Mouse (Mus musculus): ENCODE data around the gene Cd46.

Gene Cd46

GRCm38 (mm10) chr1:195092220-195092720, at the start of gene Cd46:
Gene Cd46 (minus strand): TSS chr1:195092249.
- DNase-seq (ENCODE audit: low spot score) = peak; percentile 68

DNA sequence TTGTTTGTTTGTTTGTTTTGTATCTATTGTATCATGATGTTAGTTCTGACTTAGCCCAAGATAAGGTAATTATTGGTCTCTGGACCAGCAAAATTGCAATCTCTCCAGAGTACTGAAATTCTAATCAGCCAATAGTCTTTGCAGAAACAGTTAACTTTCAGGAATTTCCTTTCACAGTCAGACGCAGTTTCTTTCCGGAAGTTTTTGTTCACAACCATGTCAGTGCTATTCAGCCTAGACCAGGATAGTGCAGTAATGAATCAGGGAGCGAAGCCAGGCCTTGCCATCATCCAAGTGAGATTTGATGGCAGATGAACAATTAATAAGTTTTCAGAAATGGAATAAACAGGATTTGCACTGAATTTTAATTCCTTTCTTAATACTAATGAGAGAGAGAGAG, 40.0 kb upstream of the Cd46 start:
- no peak for DNase-seq (ENCODE audit: low spot score)

GRCm38 (mm10) chr1:195131675-195132015, 39.6 kb upstream of the Cd46 start:
- DNase-seq (ENCODE audit: low spot score) = no peak

DNA sequence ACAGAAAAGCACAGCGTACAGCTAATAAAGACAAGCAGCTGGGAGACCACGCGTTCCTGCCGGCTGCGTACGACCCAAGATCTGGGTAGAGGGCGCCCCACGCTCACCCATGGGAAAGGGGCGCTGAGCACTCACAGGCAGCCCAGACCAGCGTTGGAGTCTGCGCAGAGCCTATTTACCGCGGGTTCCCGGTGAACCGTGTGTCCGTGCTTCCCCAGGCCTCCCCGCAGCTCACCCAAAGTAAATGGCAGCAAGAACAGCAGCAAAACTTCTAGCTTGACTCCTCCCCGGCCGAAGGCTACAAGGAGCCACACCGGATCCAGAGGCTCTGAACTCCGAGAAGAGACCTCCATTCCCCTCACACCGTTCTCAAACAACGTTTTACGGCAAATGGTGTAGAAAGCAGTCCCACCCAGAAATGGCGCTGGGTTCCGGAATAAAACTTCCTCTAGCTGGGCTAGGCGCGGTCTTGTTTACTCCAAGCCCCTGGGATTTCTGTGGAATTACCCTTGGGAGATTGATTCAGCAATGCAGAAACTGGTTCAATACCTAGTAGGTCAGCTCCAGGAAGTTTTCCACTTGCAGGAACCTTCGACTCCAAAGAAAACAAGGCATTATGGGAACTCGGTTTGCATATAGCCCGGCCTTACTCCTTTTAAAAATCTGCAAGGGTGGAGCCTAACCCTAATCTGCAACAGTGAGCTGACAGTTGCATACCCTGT, 39.1 kb upstream of the Cd46 start, which contains the start of gene Cr1l:
Gene Cr1l, minus strand, starts transcription at position 634 of the 722 bp plus-strand sequence.
- peak; percentile 92 for DNase-seq (ENCODE audit: low spot score)

DNA sequence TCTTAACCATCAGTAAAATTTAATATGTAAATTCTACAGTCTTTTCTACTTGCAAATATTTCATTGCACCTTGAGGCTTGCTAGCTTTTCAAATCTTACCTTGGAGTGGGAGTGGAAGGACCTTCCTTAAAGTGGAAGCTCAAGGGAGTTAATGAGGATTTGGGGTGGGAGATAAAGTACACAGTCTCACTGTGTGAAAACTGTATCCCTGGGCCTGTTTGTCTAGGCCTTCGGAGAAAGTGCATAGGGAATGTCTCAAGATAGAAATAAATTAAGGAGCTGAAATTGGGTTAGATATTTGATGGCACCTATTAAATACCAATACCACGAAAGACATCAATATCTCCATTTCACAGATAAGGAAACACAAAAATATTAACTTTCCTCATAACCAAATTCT, 38.4 kb upstream of the Cd46 start:
- no peak for DNase-seq (ENCODE audit: low spot score)

GRCm38 (mm10) chr1:195129867-195130266, 37.8 kb upstream of the Cd46 start:
- DNase-seq (ENCODE audit: low spot score) = no peak

DNA sequence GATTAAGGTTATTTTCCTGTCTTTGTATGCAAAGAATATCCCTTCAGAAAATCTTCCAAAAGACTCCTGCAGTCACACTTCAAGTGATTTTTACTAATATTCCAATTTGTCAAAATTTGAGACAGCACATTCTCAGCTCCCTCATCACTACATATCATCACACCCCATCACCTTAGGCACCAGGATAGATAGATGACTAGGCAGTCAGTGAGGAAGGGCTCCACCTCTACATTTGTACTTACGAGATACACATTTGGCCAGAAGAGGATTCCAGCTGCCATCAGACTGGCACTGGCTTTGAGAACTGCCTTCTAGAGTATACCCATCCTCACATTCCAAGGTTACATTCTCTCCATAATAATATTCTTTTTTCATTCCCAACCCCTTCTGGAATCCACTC, 22.4 kb upstream of the Cd46 start:
- no peak for DNase-seq (ENCODE audit: low spot score)

GRCm38 (mm10) chr1:195113621-195114020, 21.6 kb upstream of the Cd46 start:
- DNase-seq (ENCODE audit: low spot score) = no peak

DNA sequence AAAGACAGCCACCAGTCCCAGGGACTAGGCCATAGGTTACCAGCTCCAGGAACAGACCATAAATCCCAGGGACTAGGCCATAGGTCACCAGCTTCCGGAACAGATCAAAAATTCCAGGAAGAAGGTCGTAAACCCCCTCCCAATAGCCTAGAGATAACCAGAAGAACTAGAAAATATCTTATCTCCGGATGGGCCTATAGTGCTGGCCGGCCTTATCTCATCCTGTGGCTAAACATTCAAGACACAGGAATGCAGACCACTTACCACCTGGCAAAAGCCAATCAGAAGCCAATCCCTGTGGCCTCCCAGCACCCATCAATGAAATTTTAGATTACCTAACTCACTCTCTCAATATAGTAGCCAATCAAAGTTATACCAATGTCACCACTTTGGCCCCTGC, 8.6 kb upstream of the Cd46 start:
- DNase-seq (ENCODE audit: low spot score) = no peak

DNA sequence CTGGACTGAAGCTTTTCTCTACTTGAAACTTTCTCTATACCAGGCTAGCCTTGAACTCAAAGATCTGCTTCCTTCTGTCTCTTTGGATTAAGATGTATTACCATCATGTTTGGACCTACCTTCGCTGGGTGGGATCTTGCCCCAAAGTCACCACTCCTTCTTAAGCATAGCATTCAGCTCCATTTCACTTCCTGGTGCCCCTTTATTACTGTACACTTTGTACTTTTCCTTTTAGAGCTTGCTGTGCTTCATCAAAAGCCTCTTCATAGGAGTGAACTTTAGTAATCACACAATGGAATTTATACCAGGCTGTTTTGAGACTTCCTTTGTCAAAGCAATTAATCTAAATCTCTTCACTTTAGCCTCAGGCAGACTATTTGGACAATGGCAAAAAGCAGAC, 6.0 kb upstream of the Cd46 start:
- DNase-seq (ENCODE audit: low spot score) = no peak

DNA sequence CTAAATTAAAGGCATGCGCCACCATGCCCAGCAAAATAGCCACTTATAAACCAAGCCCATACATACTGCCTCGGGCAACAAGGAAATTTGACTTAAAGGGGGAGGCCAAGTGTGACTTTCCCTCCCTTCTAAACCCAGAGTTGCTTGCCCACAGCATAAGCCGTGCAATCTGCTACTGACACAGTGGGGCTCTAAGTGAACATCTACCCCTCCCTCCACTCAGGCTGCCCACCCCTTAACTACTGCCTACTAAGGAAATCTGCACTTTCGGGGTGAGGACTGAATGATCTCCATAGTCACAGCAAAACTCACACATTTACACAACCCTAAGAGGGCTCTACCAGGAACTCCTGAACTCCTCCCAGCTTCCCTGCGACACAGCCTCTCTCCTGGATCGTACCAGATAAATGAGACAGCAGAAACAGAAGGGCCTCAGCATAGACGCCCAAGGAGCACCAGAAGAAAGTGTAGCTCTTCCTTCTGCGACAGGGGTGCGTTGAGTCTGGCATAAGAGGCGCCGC, 290 bp downstream of the Cd46 start:
- DNase-seq (ENCODE audit: low spot score) = peak; percentile 3

- no peak for DNase-seq (ENCODE audit: low spot score)
Observed at GRCm38 (mm10) chr1:195082142-195082541, 9.9 kb downstream of the Cd46 start.

- peak; percentile 80 for DNase-seq (ENCODE audit: low spot score)
Observed at GRCm38 (mm10) chr1:195040437-195040836, 51.6 kb downstream of the Cd46 start.

DNA sequence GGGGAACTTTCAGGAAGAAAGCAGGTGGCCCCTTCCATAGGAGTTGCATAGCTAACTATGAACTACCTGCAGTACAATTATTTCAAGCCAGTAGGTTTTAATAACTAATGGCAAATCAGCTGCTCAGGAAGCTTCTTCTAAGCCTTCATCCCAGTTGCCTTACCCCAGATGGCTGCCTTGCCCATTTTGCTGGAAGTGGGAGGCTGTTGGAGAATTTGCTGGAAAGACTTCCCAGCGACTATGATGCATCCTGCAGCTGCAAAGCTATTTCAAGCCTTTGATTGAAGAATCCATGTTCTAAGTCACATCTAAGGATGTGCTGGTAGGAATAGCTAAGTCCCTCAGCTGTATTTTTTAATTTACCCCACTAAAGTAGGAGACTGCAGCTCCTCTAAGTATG, 53.7 kb downstream of the Cd46 start:
- DNase-seq (ENCODE audit: low spot score) = no peak

- DNase-seq (ENCODE audit: low spot score) = no peak
Observed at GRCm38 (mm10) chr1:195037985-195038384, 54.1 kb downstream of the Cd46 start.

DNA sequence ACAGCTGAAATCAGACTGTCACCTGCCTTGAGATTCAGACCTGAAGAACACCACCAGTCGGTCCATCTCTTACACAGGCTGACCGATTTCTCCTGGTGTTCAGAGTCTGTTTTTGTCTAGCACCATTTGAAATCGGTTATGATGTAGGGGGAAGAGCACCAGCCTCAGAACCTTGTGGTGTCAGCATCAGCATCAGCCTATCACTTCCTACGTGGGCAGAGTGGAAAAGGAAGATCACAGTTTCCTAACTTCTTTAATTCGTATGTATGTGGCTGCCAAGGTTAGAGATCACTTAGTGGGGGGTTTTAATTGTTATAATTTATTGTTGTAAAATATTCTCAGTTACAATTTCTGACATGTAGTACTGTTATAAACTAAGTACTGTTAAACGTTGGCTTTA, 54.6 kb downstream of the Cd46 start:
- DNase-seq (ENCODE audit: low spot score) = no peak

GRCm38 (mm10) chr1:195033941-195034340, 58.1 kb downstream of the Cd46 start:
- DNase-seq (ENCODE audit: low spot score) = no peak

GRCm38 (mm10) chr1:195032738-195033137, 59.3 kb downstream of the Cd46 start:
- no peak for DNase-seq (ENCODE audit: low spot score)

DNA sequence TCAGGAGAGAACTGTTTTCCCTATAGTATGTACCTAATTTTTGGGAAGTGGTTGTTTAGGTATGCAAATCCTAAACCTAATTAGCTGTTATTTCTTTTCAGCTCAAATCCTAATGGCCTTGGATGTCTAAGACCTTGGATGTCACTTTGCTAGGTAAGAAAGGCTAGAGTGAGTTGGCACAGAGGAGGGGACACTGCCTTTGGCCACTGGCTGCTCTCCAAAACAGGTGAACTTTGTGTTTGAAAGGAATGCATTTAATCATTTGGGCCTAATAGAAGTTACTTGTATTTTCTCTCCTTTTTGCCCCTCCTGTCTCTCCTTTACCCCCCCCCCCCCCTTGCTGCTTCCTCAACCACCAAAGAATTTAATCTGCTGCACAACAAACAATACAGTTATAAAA, 60.3 kb downstream of the Cd46 start:
- no peak for DNase-seq (ENCODE audit: low spot score)

GRCm38 (mm10) chr1:195027507-195027906, 64.5 kb downstream of the Cd46 start:
- DNase-seq (ENCODE audit: low spot score) = no peak

GRCm38 (mm10) chr1:195023848-195024247, 68.2 kb downstream of the Cd46 start:
- no peak for DNase-seq (ENCODE audit: low spot score)

DNA sequence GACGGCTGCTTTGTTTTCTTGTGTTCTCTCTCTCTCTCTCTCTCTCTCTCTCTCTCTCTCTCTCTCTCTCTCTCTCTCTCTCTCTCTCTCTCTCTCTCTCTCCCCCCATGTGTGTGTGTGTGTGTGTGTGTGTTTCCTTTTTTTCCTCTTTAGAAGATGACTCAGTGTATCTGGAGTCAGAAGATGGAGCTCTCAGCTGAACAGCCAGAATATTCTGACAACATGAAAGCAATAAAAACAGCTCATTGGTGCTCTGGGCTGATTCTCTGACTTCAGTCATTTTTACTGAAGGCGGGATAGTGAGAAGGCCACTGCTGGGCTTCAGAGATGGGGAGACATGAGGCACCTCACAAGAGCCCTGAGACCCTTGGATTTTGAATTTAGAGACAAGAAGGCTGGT, 70.2 kb downstream of the Cd46 start:
- DNase-seq (ENCODE audit: low spot score) = no peak

- no peak for DNase-seq (ENCODE audit: low spot score)
Observed at GRCm38 (mm10) chr1:195019062-195019600, 72.9 kb downstream of the Cd46 start.

Measured in retina, embryonic 14.5 days (tissue).